Mouse (Mus musculus) embryonic facial prominence, embryonic 11.5 days (tissue): ENCODE measurements around the gene Gm960. TPM values are rescaled to one million over a fixed set of nuclear protein-coding genes. Genes with fewer than 3 reads are reported as not detected.

Experiments used
- ATAC-seq: fragments of 200-750 bp; cut with Nextera tagmentation; replicated peaks from 2 replicates; pipeline ENCODE4 v1.8.0; 2017; ENCODE audit warnings: low read depth; ENCODE audit not compliant: insufficient number of reproducible peaks, low FRiP score, low TSS enrichment
- DNase-seq: peaks from one replicate; pipeline ENCODE4 v3.0.0-alpha.2; 2015; ENCODE audit warnings: low spot score
- H3K27ac ChIP-seq: fragments of 300-500 bp; sonication (generic); replicated peaks from 2 replicates; pipeline ENCODE4 v1.5.1; 2014; ENCODE audit warnings: mild to moderate bottlenecking, low read depth, low read length, control low read depth
- H3K27me3 ChIP-seq: fragments of 300-500 bp; sonication (generic); 2 replicates; pipeline ENCODE4 v1.6.1; 2014; ENCODE audit warnings: mild to moderate bottlenecking, low read length, moderate library complexity, mixed read lengths; ENCODE audit not compliant: control insufficient read depth, insufficient read depth
- H3K36me3 ChIP-seq: fragments of 300-500 bp; sonication (generic); replicated peaks from 2 replicates; pipeline ENCODE4 v1.6.1; 2014; ENCODE audit warnings: low read depth, mild to moderate bottlenecking, low read length, moderate library complexity, mixed read lengths; ENCODE audit not compliant: control insufficient read depth, insufficient read depth
- H3K4me1 ChIP-seq: fragments of 300-500 bp; sonication (generic); 2 replicates; pipeline ENCODE4 v1.6.1; 2014; ENCODE audit warnings: low read length, mixed read lengths; ENCODE audit not compliant: control insufficient read depth, insufficient read depth
- H3K4me2 ChIP-seq: fragments of 300-500 bp; sonication (generic); 2 replicates; pipeline ENCODE4 v1.6.1; 2014; ENCODE audit warnings: low read depth, mild to moderate bottlenecking, control low read depth, low read length, moderate library complexity
- H3K4me3 ChIP-seq: fragments of 300-500 bp; sonication (generic); 2 replicates; pipeline ENCODE4 v1.5.1; 2014; ENCODE audit warnings: low read depth, low read length, control low read depth
- H3K9ac ChIP-seq: fragments of 300-500 bp; sonication (generic); replicated peaks from 2 replicates; pipeline ENCODE4 v1.6.1; 2014; ENCODE audit warnings: mild to moderate bottlenecking, control low read depth, low read length
- H3K9me3 ChIP-seq: fragments of 300-500 bp; sonication (generic); replicated peaks from 2 replicates; pipeline ENCODE4 v1.6.1; 2016; ENCODE audit warnings: mild to moderate bottlenecking, low read length, inconsistent platforms, mixed read lengths; ENCODE audit not compliant: control insufficient read depth
- WGBS: fragments of 180-500 bp; shearing (Covaris S2); extraction: QIAGEN DNeasy Blood & Tissue Kit; methylation state at CpG from one replicate; pipeline ENCODE4 v1.1.7; 2014; 5-methylcytosine and 5-hydroxymethylcytosine counted together
- polyA plus RNA-seq: library from polyadenylated mRNA; unstranded; fragments of >200 nt; fragmentation: Nextera tagmentation; extraction: Ambion mirVana; gene quantifications from 2 replicates; pipeline ENCODE4 v1.2.1, GENCODE M21; 2014

Gm960 gene
- polyA plus RNA-seq, 1 experiment from 2014 or later = 4.4 TPM

GRCm38 (mm10) chr19:4697121-4697520 lies 1.3 kb downstream of the Gm960 start:
- DNase-seq (no peak), ATAC-seq (no peak)
- Histone ChIP-seq H3K4me1 (peaks cover 2% of the 10 kb centered on the region; the same call in 1 of the 2 replicates), H3K9ac (no peak overlapping the region), H3K4me2 (no peak overlapping the region), H3K9me3 (no peaks in the 10 kb centered on the region), H3K36me3 (no peaks in the 10 kb centered on the region), H3K27me3 (peaks cover 25% of the 10 kb centered on the region), H3K27ac (no peak overlapping the region), H3K4me3 (no peak overlapping the region)
- 85% methylated on average over 3 of the region's 3 CpGs for WGBS

GRCm38 (mm10) chr19:4694346-4694745 lies 4.1 kb downstream of the Gm960 start:
- ATAC-seq (no peak), DNase-seq (no peak)
- Histone ChIP-seq H3K4me2 (no peak overlapping the region), H3K36me3 (no peaks in the 10 kb centered on the region), H3K4me3 (no peak overlapping the region), H3K27ac (no peak overlapping the region), H3K9me3 (no peaks in the 10 kb centered on the region), H3K4me1 (peaks cover 2% of the 10 kb centered on the region; the same call in 1 of the 2 replicates), H3K27me3 (peaks cover 17% of the 10 kb centered on the region), H3K9ac (no peak overlapping the region)
- 59% methylated on average over 3 of the region's 3 CpGs for WGBS

- 66% methylated on average over 6 of the region's 6 CpGs for WGBS
- no peak overlapping the region for H3K27ac ChIP-seq
- ATAC-seq = no peak
- H3K9ac ChIP-seq = no peak overlapping the region
- no peaks in the 10 kb centered on the region for H3K36me3 ChIP-seq
- H3K9me3 ChIP-seq = no peaks in the 10 kb centered on the region
- H3K4me3 ChIP-seq = no peak overlapping the region
- H3K4me2 ChIP-seq = no peak overlapping the region
- DNase-seq = no peak
- H3K27me3 ChIP-seq = no peaks in the 10 kb centered on the region
- H3K4me1 ChIP-seq = no peaks in the 10 kb centered on the region
Observed at GRCm38 (mm10) chr19:4672401-4672800, 26.1 kb downstream of the Gm960 start.

GRCm38 (mm10) chr19:4670776-4671175 lies 27.7 kb downstream of the Gm960 start:
- no peaks in the 10 kb centered on the region for H3K9me3 ChIP-seq
- no peak overlapping the region for H3K4me3 ChIP-seq
- no peak overlapping the region for H3K9ac ChIP-seq
- WGBS = 89% methylated on average over 4 of the region's 4 CpGs
- H3K4me1 ChIP-seq = no peaks in the 10 kb centered on the region
- no peaks in the 10 kb centered on the region for H3K36me3 ChIP-seq
- H3K27ac ChIP-seq = no peak overlapping the region
- DNase-seq (no peak), ATAC-seq (no peak)
- H3K27me3 ChIP-seq = no peaks in the 10 kb centered on the region
- no peak overlapping the region for H3K4me2 ChIP-seq

GRCm38 (mm10) chr19:4666815-4667214 lies 31.7 kb downstream of the Gm960 start:
- ATAC-seq (no peak), DNase-seq (no peak)
- Histone ChIP-seq H3K9ac (no peak overlapping the region), H3K27ac (no peak overlapping the region), H3K4me2 (no peak overlapping the region), H3K36me3 (no peaks in the 10 kb centered on the region), H3K27me3 (no peaks in the 10 kb centered on the region), H3K4me1 (no peaks in the 10 kb centered on the region), H3K9me3 (no peaks in the 10 kb centered on the region), H3K4me3 (no peak overlapping the region)

GRCm38 (mm10) chr19:4658156-4658555 lies 40.3 kb downstream of the Gm960 start:
- ATAC-seq = no peak
- Histone ChIP-seq H3K27me3 (no peaks in the 10 kb centered on the region), H3K27ac (no peak overlapping the region), H3K4me2 (no peak overlapping the region), H3K9ac (no peak overlapping the region), H3K36me3 (no peaks in the 10 kb centered on the region), H3K4me1 (no peaks in the 10 kb centered on the region), H3K9me3 (no peaks in the 10 kb centered on the region), H3K4me3 (no peak overlapping the region)
- no peak for DNase-seq
- 87% methylated on average over 5 of the region's 5 CpGs for WGBS

- ATAC-seq (no peak), DNase-seq (no peak)
- no peaks in the 10 kb centered on the region for H3K9me3 ChIP-seq
- H3K9ac ChIP-seq = no peak overlapping the region
- H3K27me3 ChIP-seq = no peaks in the 10 kb centered on the region
- WGBS = 79% methylated on average over 11 of the region's 11 CpGs
- no peak overlapping the region for H3K4me2 ChIP-seq
- no peak overlapping the region for H3K27ac ChIP-seq
- no peaks in the 10 kb centered on the region for H3K4me1 ChIP-seq
- H3K36me3 ChIP-seq = no peaks in the 10 kb centered on the region
- H3K4me3 ChIP-seq = no peak overlapping the region
Observed at GRCm38 (mm10) chr19:4646917-4647492, 51.5 kb downstream of the Gm960 start.

GRCm38 (mm10) chr19:4644271-4644670 lies 54.2 kb downstream of the Gm960 start:
- peak; percentile 51 for DNase-seq
- no peak for ATAC-seq
- 44% methylated on average over 10 of the region's 10 CpGs for WGBS

More at GRCm38 (mm10) chr19:4644271-4644670, 54.2 kb downstream of the Gm960 start:
- Histone ChIP-seq H3K9ac (no peak overlapping the region), H3K36me3 (no peaks in the 10 kb centered on the region), H3K4me1 (no peaks in the 10 kb centered on the region), H3K27ac (no peak overlapping the region), H3K9me3 (no peaks in the 10 kb centered on the region), H3K4me2 (no peak overlapping the region), H3K4me3 (no peak overlapping the region), H3K27me3 (no peaks in the 10 kb centered on the region)
